Mouse (Mus musculus): ENCODE measurements around the gene Atg4b. TPM values are rescaled to one million over a fixed set of nuclear protein-coding genes. Genes with fewer than 3 reads are reported as not detected.

Atg4b gene
- polyA plus RNA-seq, 1 experiment from 2014 or later: 81.7 TPM

Other genes starting within 250 kb of the Atg4b start
- gene Farp2, start 239.4 kb upstream of the Atg4b start, polyA plus RNA-seq (2014; fragmentation: Nextera tagmentation; extraction: Ambion mirVana): 10.0 and 12.6 TPM in 2 replicates
- 190 and 200 TPM in 2 replicates for gene Stk25, start 92.8 kb upstream of the Atg4b start, polyA plus RNA-seq (2014; fragmentation: Nextera tagmentation; extraction: Ambion mirVana)
- 38.7 and 42.8 TPM in 2 replicates for gene Bok, start 65.8 kb upstream of the Atg4b start, polyA plus RNA-seq (2014; fragmentation: Nextera tagmentation; extraction: Ambion mirVana)
- 44.9 and 45.8 TPM in 2 replicates for gene Thap4, start 3.4 kb downstream of the Atg4b start, polyA plus RNA-seq (2014; fragmentation: Nextera tagmentation; extraction: Ambion mirVana)
- 214 and 218 TPM in 2 replicates for gene Dtymk, start 50.4 kb downstream of the Atg4b start, polyA plus RNA-seq (2014; fragmentation: Nextera tagmentation; extraction: Ambion mirVana)
- 11.7 and 12.4 TPM in 2 replicates for gene Ing5, start 52.5 kb downstream of the Atg4b start, polyA plus RNA-seq (2014; fragmentation: Nextera tagmentation; extraction: Ambion mirVana)
- gene D2hgdh, start 73.4 kb downstream of the Atg4b start, polyA plus RNA-seq (2014; fragmentation: Nextera tagmentation; extraction: Ambion mirVana): 10.7 and 14.3 TPM in 2 replicates
- gene Gal3st2, start 109.8 kb downstream of the Atg4b start, polyA plus RNA-seq (2014; fragmentation: Nextera tagmentation; extraction: Ambion mirVana): 0.71 TPM in 1 of 2 replicates, not detected in the other
- 0.25 TPM in 1 of 2 replicates, not detected in the other for gene Gal3st2b, start 166.8 kb downstream of the Atg4b start, polyA plus RNA-seq (2014; fragmentation: Nextera tagmentation; extraction: Ambion mirVana)
- gene Gal3st2c, start 239.0 kb downstream of the Atg4b start, polyA plus RNA-seq (2014; fragmentation: Nextera tagmentation; extraction: Ambion mirVana): 0.04 TPM in 1 of 2 replicates, not detected in the other

All from embryonic facial prominence, embryonic 14.5 days (tissue).